Mouse (Mus musculus) E14TG2a.4 (cell line): ENCODE measurements around the gene Il4ra.

Source experiments
- CTCF ChIP-seq: conservative IDR thresholded peaks from 2 replicates; pipeline ENCODE4 v1.5.1; 2014; ENCODE audit warnings: low read length
- NANOG ChIP-seq: IDR thresholded peaks from 2 replicates; pipeline ENCODE4 v1.6.1; 2014; ENCODE audit warnings: borderline replicate concordance, low read length, mixed read lengths
- POU5F1 ChIP-seq: IDR thresholded peaks from 2 replicates; pipeline ENCODE4 v1.6.1; 2014; ENCODE audit warnings: low read length, borderline replicate concordance

DNA sequence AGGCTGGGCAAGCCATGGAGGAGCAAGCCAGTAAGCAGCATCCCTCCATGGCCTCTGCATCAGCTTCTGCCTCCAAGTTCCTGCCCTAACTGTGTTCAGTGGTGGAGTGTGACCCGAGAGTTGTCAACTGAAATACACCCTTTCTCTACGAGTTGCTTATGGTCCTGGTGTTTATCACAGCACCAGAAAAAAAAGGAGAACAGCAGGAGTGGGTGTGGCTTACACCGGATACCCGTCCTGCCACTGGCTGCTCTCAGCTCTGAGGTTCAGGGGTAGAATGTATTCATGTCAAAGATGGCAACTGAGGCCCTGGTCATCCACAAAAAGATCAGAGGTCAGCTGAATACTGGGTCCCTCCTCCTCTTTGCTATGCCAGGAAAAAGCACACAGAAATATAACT lies 68.2 kb downstream of the Il4ra start:
- TF ChIP-seq CTCF, result no peak
- TF ChIP-seq POU5F1, result no peak
- TF ChIP-seq NANOG, result no peak
